Mouse (Mus musculus): ENCODE results near the gene Gm28047.
A peak's percentile ranks its signal among the peaks of the same experiment; 100 is the strongest.

DNA sequence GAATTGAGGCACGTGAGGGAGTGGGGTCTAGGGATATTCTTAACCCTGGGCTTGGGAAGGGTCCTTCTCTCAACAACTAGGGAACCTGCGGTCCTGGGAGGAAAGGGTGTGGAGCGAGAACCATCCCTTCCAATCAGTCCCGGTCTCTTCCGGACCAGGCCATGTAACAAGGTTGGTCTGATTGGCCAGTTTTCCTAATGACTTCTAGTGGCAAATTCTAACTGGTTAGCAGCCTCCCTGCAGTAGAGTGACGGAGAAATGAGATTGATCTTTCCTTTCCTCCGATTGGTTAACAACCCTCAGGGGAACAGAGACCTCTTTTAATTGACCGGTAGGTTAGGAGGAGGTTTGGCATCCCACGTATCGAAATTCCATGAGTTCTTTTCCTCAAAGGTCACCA, 48.7 kb upstream of the Gm28047 start:
- TF ChIP-seq CTCF (IDR thresholded peaks at IDR 0.05) = no peak
- peak; percentile 80 for TF ChIP-seq POLR2A (IDR thresholded peaks at IDR 0.05; ENCODE audit: insufficient read depth, low read depth, low read length)
- 0 out of 2 replicates have a peak, but pooled peaks have one; percentile 13 for TF ChIP-seq EP300 (IDR thresholded peaks at IDR 0.05; ENCODE audit: insufficient read depth, low read depth, low read length)
